Mouse (Mus musculus): ENCODE measurements at regions not wholly inside any gene's neighbourhood (a gene's known extent, or its start where the extent isn't known, plus 50 kb on each side); places are given as distances from the start of the nearest gene placed in this dataset.

DNA sequence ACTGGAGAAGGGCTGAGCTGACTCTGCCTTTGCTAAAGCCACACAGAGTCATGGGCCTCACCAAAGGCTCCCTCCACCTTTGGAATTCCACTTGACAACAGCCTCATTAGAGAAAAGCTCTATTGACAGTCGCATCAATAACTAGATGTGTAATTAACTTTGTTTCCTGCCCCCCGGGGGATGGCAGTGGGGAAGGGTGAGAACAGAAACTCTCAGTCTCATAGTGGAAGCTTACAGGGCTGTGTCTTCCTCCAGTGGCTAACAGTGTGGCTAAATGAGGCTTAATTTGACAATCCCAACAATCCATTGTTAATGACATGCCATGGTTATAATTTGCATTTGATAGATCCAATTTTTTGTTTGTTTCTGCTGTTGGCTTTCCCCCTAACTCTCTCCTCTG lies 164.5 kb upstream of the Tox3 start:
- H3K27me3 ChIP-seq (ENCODE audit: insufficient read depth, low read length), result no peaks in the 10 kb centered on the region
- H3K9me3 ChIP-seq (replicated peaks), result peaks cover 47% of the 10 kb centered on the region
- ATAC-seq (ENCODE audit: extremely low read depth, insufficient number of reproducible peaks, low FRiP score, poor library complexity, severe bottlenecking) (no peak), DNase-seq (ENCODE audit: low spot score) (no peak)
- TF ChIP-seq POLR2AphosphoS5 (IDR thresholded peaks at IDR 0.05; ENCODE audit: insufficient replicate concordance, low read depth, low read length), result no peak
- no peak for TF ChIP-seq TAL1 (conservative IDR thresholded peaks at IDR 0.05; ENCODE audit: low read depth, low read length)
- no peak for TF ChIP-seq CTCF (IDR thresholded peaks at IDR 0.05; ENCODE audit: low read depth, low read length)
- no peak for TF ChIP-seq GATA2 (IDR thresholded peaks at IDR 0.05; ENCODE audit: borderline replicate concordance, low read depth, low read length)
- TF ChIP-seq GATA1 (IDR thresholded peaks at IDR 0.05; ENCODE audit: borderline replicate concordance, low read length), result no peak
- H3K36me3 ChIP-seq (replicated peaks), result no peaks in the 10 kb centered on the region
- no peaks in the 10 kb centered on the region for H3K4me1 ChIP-seq (ENCODE audit: insufficient read depth, low read depth, low read length)
- H3K4me3 ChIP-seq (ENCODE audit: low read depth, low read length), result no peak overlapping the region

GRCm38 (mm10) chr8:90504521-90504920 lies 156.4 kb upstream of the Tox3 start:
- Histone ChIP-seq H3K36me3 (replicated peaks) (no peaks in the 10 kb centered on the region), H3K9me3 (replicated peaks) (peaks cover 39% of the 10 kb centered on the region), H3K4me1 (ENCODE audit: insufficient read depth, low read depth, low read length) (no peaks in the 10 kb centered on the region), H3K27me3 (ENCODE audit: insufficient read depth, low read length) (no peaks in the 10 kb centered on the region), H3K4me3 (ENCODE audit: low read depth, low read length) (no peak overlapping the region)
- DNase-seq (ENCODE audit: low spot score) (no peak), ATAC-seq (ENCODE audit: extremely low read depth, insufficient number of reproducible peaks, low FRiP score, poor library complexity, severe bottlenecking) (no peak)
- TF ChIP-seq TAL1 (conservative IDR thresholded peaks at IDR 0.05; ENCODE audit: low read depth, low read length) (no peak), POLR2AphosphoS5 (IDR thresholded peaks at IDR 0.05; ENCODE audit: insufficient replicate concordance, low read depth, low read length) (no peak), GATA1 (IDR thresholded peaks at IDR 0.05; ENCODE audit: borderline replicate concordance, low read length) (no peak), GATA2 (IDR thresholded peaks at IDR 0.05; ENCODE audit: borderline replicate concordance, low read depth, low read length) (no peak), CTCF (IDR thresholded peaks at IDR 0.05; ENCODE audit: low read depth, low read length) (no peak)

GRCm38 (mm10) chr8:90503306-90503705 lies 155.2 kb upstream of the Tox3 start:
- DNase-seq (ENCODE audit: low spot score) (no peak), ATAC-seq (ENCODE audit: extremely low read depth, insufficient number of reproducible peaks, low FRiP score, poor library complexity, severe bottlenecking) (no peak)
- peaks cover 38% of the 10 kb centered on the region for H3K9me3 ChIP-seq (replicated peaks)
- H3K36me3 ChIP-seq (replicated peaks), result no peaks in the 10 kb centered on the region
- no peak overlapping the region for H3K4me3 ChIP-seq (ENCODE audit: low read depth, low read length)
- H3K27me3 ChIP-seq (ENCODE audit: insufficient read depth, low read length), result no peaks in the 10 kb centered on the region
- no peaks in the 10 kb centered on the region for H3K4me1 ChIP-seq (ENCODE audit: insufficient read depth, low read depth, low read length)
- no peak for TF ChIP-seq TAL1 (conservative IDR thresholded peaks at IDR 0.05; ENCODE audit: low read depth, low read length)
- TF ChIP-seq GATA2 (IDR thresholded peaks at IDR 0.05; ENCODE audit: borderline replicate concordance, low read depth, low read length), result no peak
- TF ChIP-seq POLR2AphosphoS5 (IDR thresholded peaks at IDR 0.05; ENCODE audit: insufficient replicate concordance, low read depth, low read length), result no peak
- TF ChIP-seq CTCF (IDR thresholded peaks at IDR 0.05; ENCODE audit: low read depth, low read length), result no peak
- TF ChIP-seq GATA1 (IDR thresholded peaks at IDR 0.05; ENCODE audit: borderline replicate concordance, low read length), result no peak

DNA sequence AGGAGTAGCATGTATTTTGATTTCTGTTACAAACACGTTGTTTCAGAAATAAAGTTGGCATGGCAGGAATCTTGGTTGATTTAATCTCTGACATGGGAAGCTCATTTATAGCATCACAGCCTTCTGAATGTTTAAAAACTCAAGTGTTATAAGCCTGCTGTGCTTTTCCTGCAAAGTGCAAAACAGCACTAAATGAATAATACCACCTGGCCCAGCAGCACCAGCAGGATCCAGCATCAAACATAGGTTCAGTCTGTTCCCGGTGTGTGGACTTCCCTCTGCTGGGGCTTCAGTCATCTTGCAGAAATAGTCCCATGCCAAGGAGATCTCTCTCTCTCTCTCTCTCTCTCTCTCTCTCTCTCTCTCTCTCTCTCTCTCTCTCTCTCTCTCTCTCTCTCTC lies 154.7 kb upstream of the Tox3 start:
- Histone ChIP-seq H3K4me1 (ENCODE audit: insufficient read depth, low read depth, low read length) (no peaks in the 10 kb centered on the region), H3K4me3 (ENCODE audit: low read depth, low read length) (no peak overlapping the region), H3K36me3 (replicated peaks) (no peaks in the 10 kb centered on the region), H3K9me3 (replicated peaks) (peaks cover 37% of the 10 kb centered on the region), H3K27me3 (ENCODE audit: insufficient read depth, low read length) (no peaks in the 10 kb centered on the region)
- no peak for TF ChIP-seq GATA1 (IDR thresholded peaks at IDR 0.05; ENCODE audit: borderline replicate concordance, low read length)
- no peak for TF ChIP-seq GATA2 (IDR thresholded peaks at IDR 0.05; ENCODE audit: borderline replicate concordance, low read depth, low read length)
- TF ChIP-seq POLR2AphosphoS5 (IDR thresholded peaks at IDR 0.05; ENCODE audit: insufficient replicate concordance, low read depth, low read length), result no peak
- ATAC-seq (ENCODE audit: extremely low read depth, insufficient number of reproducible peaks, low FRiP score, poor library complexity, severe bottlenecking), result no peak
- DNase-seq (ENCODE audit: low spot score), result no peak

- Histone ChIP-seq H3K36me3 (replicated peaks) (no peaks in the 10 kb centered on the region), H3K27me3 (ENCODE audit: insufficient read depth, low read length) (no peaks in the 10 kb centered on the region), H3K9me3 (replicated peaks) (peaks cover 49% of the 10 kb centered on the region), H3K4me1 (ENCODE audit: insufficient read depth, low read depth, low read length) (no peaks in the 10 kb centered on the region), H3K4me3 (ENCODE audit: low read depth, low read length) (no peak overlapping the region)
- ATAC-seq (ENCODE audit: extremely low read depth, insufficient number of reproducible peaks, low FRiP score, poor library complexity, severe bottlenecking) (no peak), DNase-seq (ENCODE audit: low spot score) (no peak)
- no peak for TF ChIP-seq TAL1 (conservative IDR thresholded peaks at IDR 0.05; ENCODE audit: low read depth, low read length)
- TF ChIP-seq GATA1 (IDR thresholded peaks at IDR 0.05; ENCODE audit: borderline replicate concordance, low read length), result no peak
- no peak for TF ChIP-seq POLR2AphosphoS5 (IDR thresholded peaks at IDR 0.05; ENCODE audit: insufficient replicate concordance, low read depth, low read length)
- TF ChIP-seq CTCF (IDR thresholded peaks at IDR 0.05; ENCODE audit: low read depth, low read length), result no peak
- TF ChIP-seq GATA2 (IDR thresholded peaks at IDR 0.05; ENCODE audit: borderline replicate concordance, low read depth, low read length), result no peak
These were observed 151.2 kb upstream of the Tox3 start for GRCm38 (mm10) chr8:90499315-90499714.

DNA sequence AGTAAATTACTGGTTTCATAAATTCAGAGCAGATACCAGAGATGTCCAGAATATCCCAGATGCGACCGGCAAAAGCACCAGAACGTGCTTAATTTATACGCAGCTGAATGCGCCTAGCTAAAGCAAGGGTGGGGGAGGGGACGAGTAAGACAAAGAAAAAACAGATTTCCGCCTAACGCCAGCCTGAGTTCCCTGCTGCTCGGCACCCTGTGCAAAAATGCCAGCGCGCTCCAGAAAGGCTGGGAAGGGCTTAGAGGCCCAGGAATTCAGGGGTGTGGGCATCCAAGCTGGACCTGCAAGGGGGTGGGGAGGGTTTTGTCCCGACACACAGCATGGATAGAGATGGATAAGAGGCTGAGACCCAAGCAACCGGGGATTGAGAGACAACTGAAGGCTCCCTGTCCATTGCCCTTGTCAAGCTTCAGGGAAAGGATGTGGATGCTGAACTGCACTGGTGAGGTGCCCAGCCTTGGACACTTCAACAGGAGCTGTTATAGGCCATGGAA lies 148.6 kb upstream of the Tox3 start:
- ATAC-seq (ENCODE audit: extremely low read depth, insufficient number of reproducible peaks, low FRiP score, poor library complexity, severe bottlenecking), result no peak
- Histone ChIP-seq H3K27me3 (ENCODE audit: insufficient read depth, low read length) (no peaks in the 10 kb centered on the region), H3K36me3 (replicated peaks) (no peaks in the 10 kb centered on the region), H3K4me1 (ENCODE audit: insufficient read depth, low read depth, low read length) (no peaks in the 10 kb centered on the region), H3K4me3 (ENCODE audit: low read depth, low read length) (no peak overlapping the region), H3K9me3 (replicated peaks) (peaks cover 46% of the 10 kb centered on the region)
- no peak for DNase-seq (ENCODE audit: low spot score)
- no peak for TF ChIP-seq POLR2AphosphoS5 (IDR thresholded peaks at IDR 0.05; ENCODE audit: insufficient replicate concordance, low read depth, low read length)
- no peak for TF ChIP-seq TAL1 (conservative IDR thresholded peaks at IDR 0.05; ENCODE audit: low read depth, low read length)
- no peak for TF ChIP-seq GATA1 (IDR thresholded peaks at IDR 0.05; ENCODE audit: borderline replicate concordance, low read length)
- TF ChIP-seq GATA2 (IDR thresholded peaks at IDR 0.05; ENCODE audit: borderline replicate concordance, low read depth, low read length), result no peak
- no peak for TF ChIP-seq CTCF (IDR thresholded peaks at IDR 0.05; ENCODE audit: low read depth, low read length)
